Mouse (Mus musculus): ENCODE measurements around the gene Srpk2. TPM values are rescaled to one million over a fixed set of nuclear protein-coding genes. Genes with fewer than 3 reads are reported as not detected.
"Not testable (repeated sequence)": the region's sequence is repeated elsewhere in the genome, so short reads cannot be mapped to it uniquely, and the experiment has no call there.

Gene Srpk2
- polyA plus RNA-seq, 1 experiment from 2014 or later: 99.9 TPM

DNA sequence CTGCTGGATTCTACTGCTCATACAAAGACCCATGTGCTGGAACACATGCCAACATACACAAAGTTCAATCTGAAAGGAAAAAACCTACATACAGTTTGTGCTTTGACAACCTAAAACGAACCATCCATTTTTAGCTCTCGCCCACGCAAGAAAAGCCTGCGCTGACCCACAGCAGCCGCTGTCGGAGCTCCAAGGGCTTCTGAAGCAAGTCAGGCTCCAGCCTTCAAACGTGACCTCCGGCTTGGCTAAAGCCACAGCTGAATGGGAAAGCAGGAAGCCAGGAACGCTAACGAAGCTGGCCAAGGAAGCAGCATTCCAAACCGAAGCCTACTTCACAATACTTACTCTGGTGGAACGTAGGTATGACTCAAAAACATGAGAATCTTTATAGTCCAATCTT lies 85.9 kb downstream of the Srpk2 start:
- Histone ChIP-seq H3K27me3 (no peaks in the 10 kb centered on the region), H3K27ac (replicated peaks) (no peak overlapping the region), H3K4me2 (replicated peaks) (no peak overlapping the region), H3K4me3 (no peak overlapping the region), H3K9me3 (no peaks in the 10 kb centered on the region), H3K9ac (replicated peaks) (no peak overlapping the region), H3K4me1 (peaks cover 17% of the 10 kb centered on the region), H3K36me3 (no peaks in the 10 kb centered on the region)
- WGBS: 60% methylated on average over 12 of the region's 12 CpGs
- ATAC-seq (replicated peaks): no peak

DNA sequence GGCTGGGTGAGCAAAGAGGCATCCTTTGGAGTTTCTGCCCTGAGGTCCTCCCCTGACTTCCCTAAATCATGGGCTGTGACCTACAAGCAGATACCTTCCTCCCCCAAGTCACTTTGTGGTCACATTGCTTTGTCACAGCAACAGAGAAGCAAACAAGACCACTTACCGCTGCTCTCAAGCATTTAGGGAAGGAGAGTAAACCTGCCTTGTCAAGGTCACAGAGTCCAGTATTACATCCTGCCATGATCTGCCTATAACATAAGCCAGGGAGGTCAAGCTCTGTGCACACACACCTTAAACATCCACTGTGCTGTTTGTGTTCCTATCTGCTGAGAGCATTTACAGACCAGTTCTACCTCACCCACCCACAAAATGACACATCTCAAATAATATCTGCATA lies 86.4 kb downstream of the Srpk2 start:
- 80% methylated on average over 1 of the region's 1 CpGs for WGBS
- Histone ChIP-seq H3K4me3 (no peak overlapping the region), H3K27me3 (no peaks in the 10 kb centered on the region), H3K36me3 (no peaks in the 10 kb centered on the region), H3K4me1 (peaks cover 17% of the 10 kb centered on the region), H3K27ac (replicated peaks) (no peak overlapping the region), H3K4me2 (replicated peaks) (no peak overlapping the region), H3K9ac (replicated peaks) (no peak overlapping the region), H3K9me3 (no peaks in the 10 kb centered on the region)
- no peak for ATAC-seq (replicated peaks)

DNA sequence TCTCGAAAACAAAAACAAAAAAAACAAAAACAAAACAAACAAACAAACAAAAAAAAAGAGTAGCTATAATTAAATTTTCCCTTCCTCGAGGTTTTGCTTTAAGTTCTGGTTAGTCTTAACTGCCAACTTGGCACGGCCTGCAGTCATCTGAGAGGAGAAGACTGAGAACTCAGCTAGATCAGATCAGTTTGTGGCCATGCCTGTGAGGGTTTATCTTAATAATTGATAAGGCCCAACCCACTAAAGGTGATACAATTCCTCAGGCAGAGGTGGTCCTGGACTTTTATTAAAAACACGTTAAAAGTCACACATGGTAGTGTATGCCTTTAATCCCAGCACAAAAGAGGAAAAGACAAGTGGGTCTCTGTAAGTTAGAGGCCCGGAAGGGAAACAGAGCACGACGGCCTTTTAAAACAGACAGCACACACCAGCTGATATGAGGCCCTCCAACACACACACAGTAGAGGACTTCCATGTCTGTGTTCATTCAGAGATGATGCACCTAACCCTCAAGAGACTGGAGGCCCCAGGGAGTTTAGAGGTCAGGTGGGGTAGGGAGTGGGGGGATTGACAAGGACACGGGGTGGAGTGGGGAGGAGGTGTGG lies 87.1 kb downstream of the Srpk2 start:
- H3K27me3 ChIP-seq: no peaks in the 10 kb centered on the region
- ATAC-seq (replicated peaks): no peak
- H3K36me3 ChIP-seq: no peaks in the 10 kb centered on the region
- no peak overlapping the region for H3K9ac ChIP-seq (replicated peaks)
- H3K4me2 ChIP-seq (replicated peaks): no peak overlapping the region
- H3K4me3 ChIP-seq: no peak overlapping the region
- 83% methylated on average over 8 of the region's 8 CpGs for WGBS
- peaks cover 17% of the 10 kb centered on the region for H3K4me1 ChIP-seq
- H3K9me3 ChIP-seq: no peaks in the 10 kb centered on the region
- no peak overlapping the region for H3K27ac ChIP-seq (replicated peaks)

- Histone ChIP-seq H3K4me2 (replicated peaks) (no peak overlapping the region), H3K9ac (replicated peaks) (no peak overlapping the region), H3K9me3 (no peaks in the 10 kb centered on the region), H3K27me3 (no peaks in the 10 kb centered on the region), H3K27ac (replicated peaks) (no peak overlapping the region), H3K4me1 (peaks cover 17% of the 10 kb centered on the region), H3K36me3 (no peaks in the 10 kb centered on the region), H3K4me3 (no peak overlapping the region)
- no peak for ATAC-seq (replicated peaks)
- WGBS: 88% methylated on average over 5 of the region's 5 CpGs
Observed at GRCm38 (mm10) chr5:23596326-23596965, 88.0 kb downstream of the Srpk2 start.

- not testable (repeated sequence) for ATAC-seq (replicated peaks)
Observed at GRCm38 (mm10) chr5:23590298-23590697, 94.1 kb downstream of the Srpk2 start.

GRCm38 (mm10) chr5:23587614-23588013 lies 96.8 kb downstream of the Srpk2 start:
- Histone ChIP-seq H3K4me3 (no peak overlapping the region), H3K9me3 (no peaks in the 10 kb centered on the region), H3K27me3 (no peaks in the 10 kb centered on the region), H3K27ac (replicated peaks) (no peak overlapping the region), H3K9ac (replicated peaks) (no peak overlapping the region), H3K4me2 (replicated peaks) (no peak overlapping the region), H3K36me3 (no peaks in the 10 kb centered on the region), H3K4me1 (no peaks in the 10 kb centered on the region)
- ATAC-seq (replicated peaks): no peak
- WGBS: 94% methylated on average over 2 of the region's 2 CpGs

More at GRCm38 (mm10) chr5:23590298-23590697, 94.1 kb downstream of the Srpk2 start:
- H3K4me2 ChIP-seq (replicated peaks); H3K27ac ChIP-seq (replicated peaks); H3K36me3 ChIP-seq; H3K4me1 ChIP-seq; H3K9me3 ChIP-seq; H3K4me3 ChIP-seq; H3K27me3 ChIP-seq; H3K9ac ChIP-seq (replicated peaks): not testable (repeated sequence)
- 89% methylated on average over 5 of the region's 5 CpGs for WGBS

DNA sequence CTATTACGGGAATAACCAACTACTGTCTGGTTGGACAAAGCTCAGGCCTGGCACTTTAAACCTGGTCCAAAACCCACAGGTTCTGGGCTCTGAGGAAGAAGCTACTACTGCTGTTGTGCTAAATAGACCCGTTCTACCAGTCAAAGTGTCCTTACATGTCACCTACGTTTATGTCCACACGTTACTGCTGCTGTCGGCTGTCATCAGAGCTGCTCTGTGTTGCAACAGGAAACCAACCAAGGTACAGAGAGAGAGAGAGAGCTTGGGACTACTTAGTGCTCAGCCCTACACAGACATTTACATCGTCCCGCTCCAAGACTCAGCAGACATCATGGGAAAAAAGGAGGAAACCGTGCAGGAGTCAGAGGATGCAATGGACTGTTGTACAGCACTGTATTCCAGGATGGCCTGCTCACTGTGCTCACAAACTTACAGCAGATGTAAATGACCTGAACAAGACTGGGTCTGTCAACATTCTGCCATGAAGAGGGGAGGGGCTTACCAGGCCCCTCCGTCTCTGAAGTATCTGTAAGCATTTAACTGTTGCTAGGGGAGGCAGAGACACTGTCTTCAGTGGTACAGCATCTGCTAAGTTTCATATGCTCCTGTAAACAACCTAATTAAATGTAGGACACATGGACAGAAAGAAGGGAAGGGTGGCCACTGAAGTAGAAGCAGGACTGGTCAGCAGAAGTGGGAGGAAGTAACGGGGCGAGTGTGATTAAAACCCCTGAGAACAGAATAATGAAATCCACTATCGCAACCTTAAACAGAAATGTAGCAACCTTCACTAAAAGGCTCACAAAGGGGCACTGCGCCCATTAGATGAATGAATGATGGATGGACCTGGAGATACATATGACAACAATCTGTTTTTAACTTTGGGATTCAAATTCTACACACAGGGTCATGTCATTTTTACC lies 97.6 kb downstream of the Srpk2 start:
- Histone ChIP-seq H3K4me1 (no peaks in the 10 kb centered on the region), H3K36me3 (no peaks in the 10 kb centered on the region), H3K27me3 (no peaks in the 10 kb centered on the region), H3K4me2 (replicated peaks) (no peak overlapping the region), H3K9me3 (no peaks in the 10 kb centered on the region), H3K9ac (replicated peaks) (no peak overlapping the region), H3K4me3 (no peak overlapping the region), H3K27ac (replicated peaks) (no peak overlapping the region)
- 92% methylated on average over 13 of the region's 13 CpGs for WGBS
- ATAC-seq (replicated peaks): no peak

- Histone ChIP-seq H3K4me3 (no peak overlapping the region), H3K27me3 (no peaks in the 10 kb centered on the region), H3K4me2 (replicated peaks) (no peak overlapping the region), H3K9me3 (no peaks in the 10 kb centered on the region), H3K4me1 (peaks cover 11% of the 10 kb centered on the region; the same call in 1 of the 2 replicates), H3K9ac (replicated peaks) (no peak overlapping the region), H3K27ac (replicated peaks) (no peak overlapping the region), H3K36me3 (no peaks in the 10 kb centered on the region)
- ATAC-seq (replicated peaks): no peak
- WGBS: 55% methylated on average over 2 of the region's 2 CpGs
Observed at GRCm38 (mm10) chr5:23581484-23582060, 102.8 kb downstream of the Srpk2 start.

- no peaks in the 10 kb centered on the region for H3K36me3 ChIP-seq
- H3K27ac ChIP-seq (replicated peaks): no peak overlapping the region
- no peaks in the 10 kb centered on the region for H3K9me3 ChIP-seq
- no peak overlapping the region for H3K4me2 ChIP-seq (replicated peaks)
- peaks cover 11% of the 10 kb centered on the region; the same call in 1 of the 2 replicates for H3K4me1 ChIP-seq
- H3K9ac ChIP-seq (replicated peaks): no peak overlapping the region
- 92% methylated on average over 3 of the region's 3 CpGs for WGBS
- no peak for ATAC-seq (replicated peaks)
- no peaks in the 10 kb centered on the region for H3K27me3 ChIP-seq
- no peak overlapping the region for H3K4me3 ChIP-seq
Observed at GRCm38 (mm10) chr5:23579120-23579880, 105.1 kb downstream of the Srpk2 start.

GRCm38 (mm10) chr5:23578322-23578957 lies 106.0 kb downstream of the Srpk2 start:
- WGBS: 89% methylated on average over 4 of the region's 4 CpGs
- ATAC-seq (replicated peaks): no peak
- peaks cover 11% of the 10 kb centered on the region; the same call in 1 of the 2 replicates for H3K4me1 ChIP-seq
- 0 out of 2 replicates have a peak overlapping the region, but pooled peaks have one; percentile 5 for H3K27ac ChIP-seq (replicated peaks)
- H3K36me3 ChIP-seq: no peaks in the 10 kb centered on the region
- no peaks in the 10 kb centered on the region for H3K27me3 ChIP-seq
- H3K9ac ChIP-seq (replicated peaks): no peak overlapping the region
- H3K4me2 ChIP-seq (replicated peaks): no peak overlapping the region
- H3K9me3 ChIP-seq: no peaks in the 10 kb centered on the region
- no peak overlapping the region for H3K4me3 ChIP-seq

DNA sequence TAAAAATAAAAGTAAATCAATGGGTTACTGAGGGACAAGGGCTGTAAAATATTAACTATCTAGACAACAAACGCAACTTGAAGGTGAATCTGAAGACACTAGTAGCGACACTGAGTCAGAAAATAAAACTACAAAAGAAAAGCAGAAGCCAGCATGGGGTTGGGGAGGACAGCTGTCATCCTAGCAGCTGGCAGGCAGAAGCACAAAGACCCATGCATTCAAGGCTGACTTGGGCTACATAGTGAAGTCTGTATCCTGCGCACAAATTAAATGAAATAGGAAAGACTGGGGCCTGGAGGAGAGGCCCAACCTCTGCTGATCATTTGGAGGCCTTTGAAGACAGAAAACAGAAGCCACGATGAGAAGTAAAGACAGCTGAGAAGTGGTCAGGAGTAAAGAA lies 106.6 kb downstream of the Srpk2 start:
- ATAC-seq (replicated peaks): no peak
- WGBS: 51% methylated on average over 4 of the region's 4 CpGs

More for the DNA sequence above, 106.6 kb downstream of the Srpk2 start:
- Histone ChIP-seq H3K9me3 (no peaks in the 10 kb centered on the region), H3K27ac (replicated peaks) (0 out of 2 replicates have a peak overlapping the region, but pooled peaks have one; percentile 5), H3K4me2 (replicated peaks) (no peak overlapping the region), H3K4me1 (peaks cover 11% of the 10 kb centered on the region; the same call in 1 of the 2 replicates), H3K36me3 (no peaks in the 10 kb centered on the region), H3K9ac (replicated peaks) (no peak overlapping the region), H3K27me3 (no peaks in the 10 kb centered on the region), H3K4me3 (no peak overlapping the region)

Measured in forebrain, embryonic 15.5 days (tissue).